Mouse (Mus musculus) myocyte (in vitro differentiated cells): ENCODE data around the gene Madd. TPM values are rescaled to one million over a fixed set of nuclear protein-coding genes. Genes with fewer than 3 reads are reported as not detected.

Experiments used
- H3K27me3 ChIP-seq: one replicate; pipeline ENCODE4 v1.6.1; 2011; ENCODE audit not compliant: control insufficient read depth, insufficient read depth, insufficient read length
- H3K36me3 ChIP-seq: one replicate; pipeline ENCODE4 v1.6.1; 2011; ENCODE audit not compliant: control insufficient read depth, insufficient read depth
- H3K4me2 ChIP-seq: one replicate; pipeline ENCODE4 v1.6.1; 2011; ENCODE audit warnings: low read depth, control low read depth
- H3K4me3 ChIP-seq: one replicate; pipeline ENCODE4 v1.5.1; 2011; ENCODE audit warnings: mild to moderate bottlenecking, control low read depth, moderate library complexity
- H3K79me2 ChIP-seq: one replicate; pipeline ENCODE4 v1.6.1; 2011; ENCODE audit not compliant: control insufficient read depth, insufficient read depth
- H3ac ChIP-seq: one replicate; pipeline ENCODE4 v1.6.1; 2011; ENCODE audit not compliant: control insufficient read depth, insufficient read length
- CEBPB ChIP-seq: IDR thresholded peaks from 2 replicates; pipeline ENCODE4 v1.6.1; 2011; ENCODE audit warnings: mild to moderate bottlenecking, moderate library complexity; ENCODE audit not compliant: poor library complexity, insufficient read depth, severe bottlenecking
- E2F4 ChIP-seq: IDR thresholded peaks from one replicate; pipeline ENCODE4 v1.6.1; 2011; ENCODE audit warnings: mild to moderate bottlenecking, control low read depth, moderate library complexity; ENCODE audit not compliant: insufficient read depth
- MAX ChIP-seq: IDR thresholded peaks from one replicate; pipeline ENCODE4 v1.6.1; 2011; ENCODE audit warnings: low read depth, mild to moderate bottlenecking, control low read depth
- MYOD1 ChIP-seq, 3 experiments: IDR thresholded peaks; one replicate each; pipeline ENCODE4 v1.6.1; 2011; ENCODE audit warnings: control low read depth in 2 of 3, low read depth in 2 of 3, mild to moderate bottlenecking in 2 of 3, moderate library complexity in 1 of 3; ENCODE audit not compliant: insufficient read length in 2 of 3, control insufficient read depth in 1 of 3
- MYOG ChIP-seq, 3 experiments: IDR thresholded peaks; one replicate each; pipeline ENCODE4 v1.6.1; 2011; ENCODE audit warnings: control low read depth in 2 of 3, low read depth in 2 of 3, mild to moderate bottlenecking in 2 of 3; ENCODE audit not compliant: insufficient read length in 2 of 3, control insufficient read depth in 1 of 3, insufficient read depth in 1 of 3
- POLR2A ChIP-seq: IDR thresholded peaks from one replicate; pipeline ENCODE4 v1.6.1; 2011; ENCODE audit warnings: low read depth, mild to moderate bottlenecking, control low read depth, moderate library complexity; ENCODE audit not compliant: insufficient read length
- POLR2AphosphoS2 ChIP-seq: IDR thresholded peaks from one replicate; pipeline ENCODE4 v1.6.1; 2011; ENCODE audit warnings: low read depth, control low read depth; ENCODE audit not compliant: insufficient read length
- REST ChIP-seq: IDR thresholded peaks from one replicate; pipeline ENCODE4 v1.6.1; 2011; ENCODE audit warnings: mild to moderate bottlenecking, control low read depth, moderate library complexity; ENCODE audit not compliant: insufficient read depth, insufficient read length
- SRF ChIP-seq: IDR thresholded peaks from one replicate; pipeline ENCODE4 v1.6.1; 2011; ENCODE audit warnings: low read depth; ENCODE audit not compliant: control insufficient read depth, insufficient read length
- TCF12 ChIP-seq: IDR thresholded peaks from one replicate; pipeline ENCODE4 v1.6.1; 2011; ENCODE audit warnings: mild to moderate bottlenecking, control low read depth; ENCODE audit not compliant: poor library complexity, insufficient read depth, severe bottlenecking
- TCF3 ChIP-seq: IDR thresholded peaks from one replicate; pipeline ENCODE4 v1.6.1; 2011; ENCODE audit warnings: low read depth, control low read depth; ENCODE audit not compliant: insufficient read length
- USF1 ChIP-seq: IDR thresholded peaks from one replicate; pipeline ENCODE4 v1.6.1; 2011; ENCODE audit warnings: low read depth, mild to moderate bottlenecking, control low read depth, moderate library complexity
- polyA plus RNA-seq: library from polyadenylated mRNA; unstranded; fragments of >200 nt; fragmentation: generic; extraction: Trizol; gene quantifications from one replicate; pipeline ENCODE4 v1.2.1, GENCODE M21; 2012; ENCODE audit warnings: missing spikeins

The Madd gene
- polyA plus RNA-seq, 1 experiment = 10.2 TPM

DNA sequence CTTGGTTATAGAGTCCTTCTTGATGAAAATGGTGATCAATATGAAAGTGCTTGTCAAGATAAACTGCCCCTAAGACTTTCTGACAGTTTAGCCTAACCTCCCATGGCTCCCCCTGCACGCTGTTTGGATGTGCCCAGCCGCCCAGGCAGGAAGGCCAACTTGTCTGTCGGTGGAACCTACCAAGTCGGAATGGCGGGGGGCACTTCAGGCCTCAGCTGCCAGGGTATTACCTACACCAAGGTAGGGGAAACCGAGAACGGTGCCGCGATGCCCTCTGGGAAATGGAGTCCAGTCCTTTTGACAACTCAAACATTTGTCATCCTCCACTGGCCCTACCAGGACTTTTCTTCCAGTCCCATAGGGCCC, 506 bp downstream of the Madd start:
- Histone ChIP-seq H3K4me2 (peak overlapping the region; percentile 95), H3K36me3 (no peaks in the 10 kb centered on the region), H3K79me2 (peaks cover 6% of the 10 kb centered on the region), H3ac (peak overlapping the region; percentile 28), H3K27me3 (no peaks in the 10 kb centered on the region), H3K4me3 (peak overlapping the region; percentile 42)
- no peak for TF ChIP-seq E2F4
- no peak for TF ChIP-seq MYOG (IDR thresholded peaks at IDR 0.05; ENCODE audit: control insufficient read depth in 1 of 3, insufficient read depth in 1 of 3, insufficient read length in 2 of 3, low read depth in 2 of 3)
- TF ChIP-seq REST = no peak
- no peak for TF ChIP-seq USF1
- TF ChIP-seq SRF = no peak
- no peak for TF ChIP-seq TCF3
- TF ChIP-seq POLR2AphosphoS2 = no peak
- no peak for TF ChIP-seq POLR2A
- TF ChIP-seq CEBPB = no peak

DNA sequence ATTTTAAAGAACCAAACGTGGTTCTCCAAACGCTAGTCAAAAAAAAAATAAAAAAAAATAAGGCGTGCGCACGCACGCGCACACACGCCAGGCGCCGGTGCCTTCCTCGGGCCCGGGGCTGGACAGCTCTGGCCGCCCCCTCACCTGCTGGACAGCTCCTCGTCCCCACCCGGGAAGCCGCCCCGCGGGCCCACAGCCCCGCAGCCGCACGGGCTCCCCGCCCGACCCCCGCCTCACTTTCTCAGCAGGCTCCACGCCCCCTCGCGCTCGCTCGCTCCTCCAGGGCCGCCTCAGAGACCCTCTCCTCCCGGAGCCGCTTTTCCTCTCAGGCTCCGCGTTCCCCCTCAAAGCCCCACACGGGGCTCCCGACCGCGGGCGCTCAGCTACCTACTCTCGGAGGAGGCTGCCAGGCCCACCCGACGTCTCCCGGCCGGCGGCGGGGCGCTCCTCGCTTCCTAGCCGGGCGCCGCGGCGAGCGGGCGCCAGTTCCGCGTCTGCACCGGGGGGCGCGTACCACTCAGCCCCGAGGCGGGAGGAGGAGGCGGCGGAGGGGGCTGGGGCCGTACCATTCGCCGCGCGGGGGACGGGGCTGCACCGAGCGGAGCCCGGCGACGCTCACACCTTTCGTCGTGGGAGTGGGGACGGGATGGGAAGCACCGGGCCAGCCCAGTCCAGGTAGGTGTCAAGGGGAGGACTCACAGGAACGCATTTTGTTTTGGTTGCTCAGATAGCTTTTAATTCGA, 1.1 kb downstream of the Madd start:
- no peak for TF ChIP-seq CEBPB
- TF ChIP-seq MYOD1 (IDR thresholded peaks at IDR 0.05; ENCODE audit: control insufficient read depth in 1 of 3, insufficient read length in 2 of 3, low read depth in 2 of 3) = no peak
- TF ChIP-seq E2F4 = no peak
- peak; percentile 90 for TF ChIP-seq REST
- TF ChIP-seq MYOG (IDR thresholded peaks at IDR 0.05; ENCODE audit: control insufficient read depth in 1 of 3, insufficient read depth in 1 of 3, insufficient read length in 2 of 3, low read depth in 2 of 3) = peak in 1 of 3 experiments; percentile 34
- peak overlapping the region; percentile 95 for H3K4me2 ChIP-seq
- H3K27me3 ChIP-seq = no peaks in the 10 kb centered on the region
- no peaks in the 10 kb centered on the region for H3K36me3 ChIP-seq
- peak overlapping the region; percentile 28 for H3ac ChIP-seq
- H3K79me2 ChIP-seq = peaks cover 6% of the 10 kb centered on the region
- H3K4me3 ChIP-seq = peak overlapping the region; percentile 42

DNA sequence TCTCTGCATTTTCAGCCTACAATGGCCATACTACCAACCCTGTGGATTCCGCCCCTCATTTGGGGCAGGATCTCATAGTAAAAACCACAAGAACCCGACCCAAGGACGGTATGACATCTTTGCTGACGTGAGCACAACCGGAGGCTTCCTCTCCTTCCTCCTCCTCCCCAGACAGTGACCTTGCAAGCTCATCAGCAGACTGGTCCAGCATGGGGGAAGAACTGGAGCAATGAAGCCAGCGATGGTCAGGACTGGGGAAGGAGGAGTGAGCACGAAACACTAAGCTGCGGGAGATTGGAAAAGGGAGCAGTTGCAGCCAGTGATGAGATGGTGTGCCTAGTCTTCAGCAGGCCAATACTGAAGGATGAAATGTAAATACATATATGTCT, 1.6 kb downstream of the Madd start:
- TF ChIP-seq TCF12 (no peak), MAX (no peak), E2F4 (no peak), CEBPB (no peak), TCF3 (no peak), POLR2AphosphoS2 (no peak), POLR2A (no peak), REST (no peak), MYOG (IDR thresholded peaks at IDR 0.05; ENCODE audit: control insufficient read depth in 1 of 3, insufficient read depth in 1 of 3, insufficient read length in 2 of 3, low read depth in 2 of 3) (no peak), USF1 (no peak), SRF (no peak)

DNA sequence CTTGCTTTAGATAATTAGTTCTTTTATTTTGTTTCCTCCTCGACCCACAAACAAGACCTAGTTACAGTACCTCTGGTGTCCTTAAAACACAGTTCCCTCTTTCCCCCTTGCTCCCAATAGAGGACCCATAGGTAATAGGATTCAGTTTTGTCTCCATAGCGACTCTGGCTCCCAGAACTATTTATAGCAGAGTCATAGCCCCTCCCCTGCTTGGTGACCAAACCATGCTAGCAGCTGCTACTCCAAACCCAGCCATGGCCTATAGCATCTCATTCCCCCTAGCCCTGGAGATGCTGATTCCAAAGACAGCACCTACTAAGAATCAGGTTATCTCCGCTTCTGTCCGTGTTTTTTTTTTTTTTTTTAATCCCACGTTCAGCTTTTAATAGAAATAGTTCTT, 2.9 kb downstream of the Madd start:
- H3ac ChIP-seq = no peak overlapping the region
- H3K4me3 ChIP-seq = no peak overlapping the region
- peaks cover 6% of the 10 kb centered on the region for H3K79me2 ChIP-seq
- H3K4me2 ChIP-seq = no peak overlapping the region
- TF ChIP-seq MYOD1 (IDR thresholded peaks at IDR 0.05; ENCODE audit: control insufficient read depth in 1 of 3, insufficient read length in 2 of 3, low read depth in 2 of 3) (peak in 1 of 3 experiments; percentile 32), MYOG (IDR thresholded peaks at IDR 0.05; ENCODE audit: control insufficient read depth in 1 of 3, insufficient read depth in 1 of 3, insufficient read length in 2 of 3, low read depth in 2 of 3) (peak in 1 of 3 experiments; percentile 23), USF1 (no peak)
- H3K27me3 ChIP-seq = no peaks in the 10 kb centered on the region
- H3K36me3 ChIP-seq = no peaks in the 10 kb centered on the region

More for the DNA sequence above, 1.6 kb downstream of the Madd start:
- Histone ChIP-seq H3K36me3 (no peaks in the 10 kb centered on the region), H3K79me2 (peaks cover 6% of the 10 kb centered on the region), H3ac (peak overlapping the region; percentile 28), H3K4me2 (peak overlapping the region; percentile 95), H3K27me3 (no peaks in the 10 kb centered on the region), H3K4me3 (peak overlapping the region; percentile 42)

DNA sequence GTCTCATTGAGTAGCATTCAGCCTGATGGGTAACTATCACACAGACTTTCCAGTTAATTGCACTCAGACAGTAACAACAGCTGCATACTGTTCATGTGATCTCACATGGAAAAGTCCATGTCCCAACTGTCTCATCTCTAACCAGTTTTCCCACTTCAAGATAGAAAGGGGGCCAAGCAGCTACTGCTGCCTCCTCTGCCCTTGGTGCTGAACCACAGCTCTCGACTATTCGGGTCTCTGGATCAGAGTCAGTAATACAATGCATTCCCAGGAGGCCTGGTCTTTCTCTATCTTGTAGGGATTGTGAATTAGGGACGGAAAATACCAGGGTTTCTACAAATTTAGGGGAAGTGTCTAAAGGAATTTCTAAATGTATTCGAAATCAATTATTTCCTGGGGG, 3.8 kb downstream of the Madd start:
- Histone ChIP-seq H3K36me3 (no peaks in the 10 kb centered on the region), H3K4me3 (no peak overlapping the region), H3ac (no peak overlapping the region), H3K79me2 (peaks cover 6% of the 10 kb centered on the region), H3K27me3 (no peaks in the 10 kb centered on the region), H3K4me2 (no peak overlapping the region)
- peak in 1 of 3 experiments; percentile 3 for TF ChIP-seq MYOG (IDR thresholded peaks at IDR 0.05; ENCODE audit: control insufficient read depth in 1 of 3, insufficient read depth in 1 of 3, insufficient read length in 2 of 3, low read depth in 2 of 3)
- TF ChIP-seq MAX = no peak
- TF ChIP-seq POLR2A = no peak
- TF ChIP-seq MYOD1 (IDR thresholded peaks at IDR 0.05; ENCODE audit: control insufficient read depth in 1 of 3, insufficient read length in 2 of 3, low read depth in 2 of 3) = peak in 2 of 3 experiments; percentile 9 to 10
- TF ChIP-seq REST = peak; percentile 71
